7 mouse cellular contexts compared by ENCODE assay signal in the genomic region with DNA sequence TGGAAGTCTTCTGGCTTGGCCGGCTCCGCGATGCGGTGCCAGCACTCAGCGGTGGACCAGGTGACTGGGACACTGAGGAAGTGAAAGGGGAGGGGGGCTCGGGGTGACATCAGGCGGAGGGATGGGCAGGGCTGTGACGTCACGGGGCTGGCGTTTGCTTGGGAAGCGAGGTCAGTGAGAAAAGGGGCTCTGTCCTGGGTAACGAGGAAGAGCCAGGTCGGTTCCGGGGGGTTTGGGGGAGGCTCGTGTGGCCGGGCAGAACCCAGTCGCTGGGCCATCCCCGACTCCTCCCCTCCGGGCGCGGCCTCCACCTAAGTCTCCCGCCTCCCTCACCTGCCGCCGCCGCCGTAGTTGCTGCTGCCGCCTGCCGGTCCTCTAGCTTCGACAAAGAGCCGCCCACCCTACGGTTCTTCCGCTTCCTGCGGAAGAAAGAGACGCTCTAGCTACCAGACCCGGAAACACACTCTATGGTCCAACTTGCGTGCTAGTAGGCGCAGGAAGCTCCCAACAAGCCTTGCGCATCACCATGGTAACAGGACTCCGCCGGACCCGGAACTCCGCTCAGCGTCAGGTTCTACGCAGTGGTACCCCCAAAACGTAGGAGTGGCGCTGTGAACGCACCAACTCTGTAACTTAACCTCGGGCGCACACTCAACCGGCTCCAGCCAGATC. TPM values are rescaled to one million over a fixed set of nuclear protein-coding genes. Genes with fewer than 3 reads are reported as not detected.
DNase-seq lines count a peak whose midpoint lies in the region; ATAC-seq lines count a peak whose summit lies in the region.

A gene (minus strand): TSS at position 414 of the 672 bp plus-strand sequence.

- peak within 1 kb of the TSS; percentile 97 for H3K27ac ChIP-seq in embryonic facial prominence, embryonic 10.5 days (replicated peaks)
- H3K27ac ChIP-seq in limb, embryonic 10.5 days: peak within 1 kb of the TSS; percentile 98
- H3K27ac ChIP-seq in midbrain, embryonic 13.5 days: peak within 1 kb of the TSS; percentile 96

- peak within 1 kb of the TSS; percentile 95 for H3K9ac ChIP-seq in midbrain, embryonic 13.5 days (replicated peaks)

- peaks cover 33% of the 10 kb centered on the region for H3K4me1 ChIP-seq in embryonic facial prominence, embryonic 10.5 days
- peaks cover 26% of the 10 kb centered on the region for H3K4me1 ChIP-seq in limb, embryonic 10.5 days
- peaks cover 29% of the 10 kb centered on the region for H3K4me1 ChIP-seq in midbrain, embryonic 13.5 days (replicated peaks)

- peaks cover 39% of the 10 kb centered on the region for H3K36me3 ChIP-seq in embryonic facial prominence, embryonic 10.5 days (replicated peaks)
- H3K36me3 ChIP-seq in limb, embryonic 10.5 days: peaks cover 44% of the 10 kb centered on the region
- peaks cover 32% of the 10 kb centered on the region for H3K36me3 ChIP-seq in midbrain, embryonic 13.5 days

- WGBS in embryonic facial prominence, embryonic 10.5 days: under 1% methylated on average over 50 of the region's 50 CpGs
- WGBS in limb, embryonic 10.5 days: 0% methylated on average over 50 of the region's 50 CpGs
- whole genome bisulfite sequencing in midbrain, embryonic 13.5 days: under 1% methylated on average over 50 of the region's 50 CpGs

- H3K9me3 ChIP-seq in embryonic facial prominence, embryonic 10.5 days: no peaks in the 10 kb centered on the region
- no peaks in the 10 kb centered on the region for H3K9me3 ChIP-seq in limb, embryonic 10.5 days (replicated peaks)
- no peaks in the 10 kb centered on the region for H3K9me3 ChIP-seq in midbrain, embryonic 13.5 days

- peak; percentile 95 for DNase-seq in adrenal gland, postnatal 10 days
- peak; percentile 94 for DNase-seq in embryonic facial prominence, embryonic 10.5 days (ENCODE audit: low spot score)
- DNase-seq in gonadal fat pad, adult 2 months (ENCODE audit: low read depth): peak; percentile 79
- DNase-seq in kidney, adult 11 months: peak; percentile 98
- peak; percentile 93 for DNase-seq in limb, embryonic 10.5 days (ENCODE audit: low spot score)
- DNase-seq in spleen, adult 12 weeks (ENCODE audit: low spot score): peak; percentile 86

- peak; percentile 90 for ATAC-seq in midbrain, embryonic 13.5 days

- peak within 1 kb of the TSS; percentile 88 for H3K4me3 ChIP-seq in embryonic facial prominence, embryonic 10.5 days
- H3K4me3 ChIP-seq in limb, embryonic 10.5 days: peak within 1 kb of the TSS; percentile 83
- H3K4me3 ChIP-seq in midbrain, embryonic 13.5 days (replicated peaks): peak within 1 kb of the TSS; percentile 85

- H3K27me3 ChIP-seq in embryonic facial prominence, embryonic 10.5 days (replicated peaks; ENCODE audit: low read depth, poor library complexity, severe bottlenecking): no peaks in the 10 kb centered on the region
- H3K27me3 ChIP-seq in limb, embryonic 10.5 days (ENCODE audit: low read depth, poor library complexity, severe bottlenecking): no peaks in the 10 kb centered on the region
- H3K27me3 ChIP-seq in midbrain, embryonic 13.5 days: no peaks in the 10 kb centered on the region

- peak within 1 kb of the TSS; percentile 78 for H3K4me2 ChIP-seq in midbrain, embryonic 13.5 days (replicated peaks)

RNA-seq across cellular contexts. Expression of the gene that starts here (rescaled TPM):
- total RNA-seq in adrenal gland, postnatal 10 days (2021): 10 to 100 TPM; 10.5 to 14.7 TPM
- 15.9 and 17.4 TPM in 2 replicates for polyA plus RNA-seq in embryonic facial prominence, embryonic 10.5 days (2016; fragmentation: Nextera tagmentation; extraction: Ambion mirVana)
- polyA plus RNA-seq in gonadal fat pad, adult 2 months (2012; rRNA removed): 11.8 and 13.0 TPM in 2 replicates
- polyA plus RNA-seq in limb, embryonic 10.5 days (2016; fragmentation: Nextera tagmentation; extraction: Ambion mirVana): 14.5 and 15.4 TPM in 2 replicates
- 23.3 and 24.2 TPM in 2 replicates for polyA plus RNA-seq in midbrain, embryonic 13.5 days (2015; fragmentation: Nextera tagmentation; extraction: Ambion mirVana)

Comparison
In these comparisons a context has a peak if more than half of its experiments do, and no peak if none do; other contexts are left out.
1. Peak in every context shown above with its lines: DNase-seq, ATAC-seq, H3K4me3 ChIP-seq and H3K27ac ChIP-seq.